Mouse (Mus musculus): ENCODE data around the gene Wdr75.

DNA sequence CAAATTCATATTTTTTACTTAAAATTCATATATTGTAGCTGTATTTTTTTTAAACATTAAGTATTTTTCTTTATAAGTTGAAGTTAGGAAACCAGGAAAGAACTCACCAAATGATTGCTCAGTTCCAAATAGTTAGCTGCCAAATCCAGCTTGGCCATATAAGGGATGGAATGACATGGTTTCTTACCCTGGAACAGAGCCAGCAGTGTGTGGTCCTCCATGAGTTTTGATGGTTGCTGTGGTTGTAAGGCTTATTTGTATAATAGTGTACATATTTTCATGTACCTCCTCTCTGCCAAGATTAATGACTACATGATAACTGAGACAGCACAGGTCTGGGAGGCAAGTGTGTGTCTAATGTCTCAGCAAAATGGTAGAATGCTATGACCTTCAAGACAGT is 38.3 kb upstream of the Wdr75 start:
- no peak for TF ChIP-seq MAX (IDR thresholded peaks at IDR 0.05)
- no peak for TF ChIP-seq CTCF (IDR thresholded peaks at IDR 0.05; ENCODE audit: control insufficient read depth, insufficient read depth, insufficient read length)
- no peak for TF ChIP-seq MYOG (IDR thresholded peaks at IDR 0.05; ENCODE audit: control insufficient read depth, extremely low read depth, insufficient read length)
